Mouse (Mus musculus) heart, postnatal 0 days (tissue): ENCODE data around the gene Catsper3. TPM values are rescaled to one million over a fixed set of nuclear protein-coding genes. Genes with fewer than 3 reads are reported as not detected.

Experiments
- ATAC-seq: fragments of 200-750 bp; cut with Nextera tagmentation; 2 replicates; pipeline ENCODE4 v1.8.0; 2017; ENCODE audit warnings: low read depth, moderate number of reproducible peaks, moderate library complexity; ENCODE audit not compliant: insufficient read depth
- DNase-seq: peaks from one replicate; pipeline ENCODE4 v3.0.0-alpha.2; 2016; ENCODE audit warnings: low spot score
- H3K27ac ChIP-seq: fragments of 300-500 bp; sonication (generic); 2 replicates; pipeline ENCODE4 v1.5.1; 2014; ENCODE audit warnings: low read depth, mild to moderate bottlenecking
- H3K27me3 ChIP-seq: fragments of 300-500 bp; sonication (generic); 2 replicates; pipeline ENCODE4 v1.6.1; 2014; ENCODE audit warnings: low read length, mixed read lengths; ENCODE audit not compliant: control insufficient read depth, insufficient read depth
- H3K36me3 ChIP-seq: fragments of 300-500 bp; sonication (generic); replicated peaks from 2 replicates; pipeline ENCODE4 v1.6.1; 2014; ENCODE audit warnings: low read length, mixed read lengths; ENCODE audit not compliant: control insufficient read depth, insufficient read depth
- H3K4me1 ChIP-seq: fragments of 300-500 bp; sonication (generic); 2 replicates; pipeline ENCODE4 v1.6.1; 2014; ENCODE audit warnings: antibody characterized with exemption; ENCODE audit not compliant: control insufficient read depth, insufficient read depth
- H3K4me2 ChIP-seq: fragments of 300-500 bp; sonication (generic); 2 replicates; pipeline ENCODE4 v1.6.1; 2014; ENCODE audit warnings: low read depth, mild to moderate bottlenecking, low read length, moderate library complexity
- H3K4me3 ChIP-seq: fragments of 300-500 bp; sonication (generic); 2 replicates; pipeline ENCODE4 v1.5.1; 2014; ENCODE audit warnings: low read depth, low read length
- H3K9ac ChIP-seq: fragments of 300-500 bp; sonication (generic); replicated peaks from 2 replicates; pipeline ENCODE4 v1.6.1; 2014; ENCODE audit warnings: low read depth, low read length, mixed read lengths
- H3K9me3 ChIP-seq: fragments of 300-500 bp; sonication (generic); replicated peaks from 2 replicates; pipeline ENCODE4 v1.6.1; 2016; ENCODE audit warnings: low read length; ENCODE audit not compliant: control insufficient read depth
- CTCF ChIP-seq: IDR thresholded peaks from 2 replicates; pipeline ENCODE4 v1.5.1; 2016; ENCODE audit warnings: antibody characterized with exemption, control low read depth, low read depth
- EP300 ChIP-seq: IDR thresholded peaks from 2 replicates; pipeline ENCODE4 v1.6.1; 2016; ENCODE audit warnings: antibody characterized with exemption, low read depth
- WGBS: fragments of 180-500 bp; shearing (Covaris S2); extraction: QIAGEN DNeasy Blood & Tissue Kit; methylation state at CpG from one replicate; pipeline ENCODE4 v1.1.7; 2014; 5-methylcytosine and 5-hydroxymethylcytosine counted together
- polyA plus RNA-seq: library from polyadenylated mRNA; unstranded; fragments of >200 nt; fragmentation: Nextera tagmentation; extraction: Ambion mirVana; gene quantifications from 2 replicates; pipeline ENCODE4 v1.2.1, GENCODE M21; 2015
- total RNA-seq: library from RNA; depleted of rRNA; stranded (reverse); fragments of >200 nt; gene quantifications from 2 replicates; pipeline ENCODE4 v1.2.3, GENCODE M21; 2014; ENCODE audit warnings: low replicate concordance

The Catsper3 gene
- total and polyA plus RNA-seq, 2 experiments from 2014 or later, result 0.08 TPM; not detected in 1

- Histone ChIP-seq H3K9me3 (no peaks in the 10 kb centered on the region), H3K4me1 (peaks cover 4% of the 10 kb centered on the region; the same call in 1 of the 2 replicates), H3K27ac (no peak overlapping the region), H3K4me2 (peak overlapping the region; percentile 24; the same call in 1 of the 2 replicates), H3K36me3 (no peaks in the 10 kb centered on the region), H3K9ac (no peak overlapping the region), H3K4me3 (peak overlapping the region; percentile 11; the same call in 1 of the 2 replicates), H3K27me3 (peaks cover 96% of the 10 kb centered on the region)
- ATAC-seq, result no peak
- no peak for DNase-seq
- TF ChIP-seq EP300, result no peak
- no peak for TF ChIP-seq CTCF
- 6% methylated on average over 6 of the region's 6 CpGs for WGBS
Observed at GRCm38 (mm10) chr13:55827679-55828140, 43.3 kb downstream of the Catsper3 start.

GRCm38 (mm10) chr13:55828141-55829017, 44.0 kb downstream of the Catsper3 start:
- Histone ChIP-seq H3K4me2 (peak overlapping the region; percentile 24; the same call in 1 of the 2 replicates), H3K4me1 (peaks cover 4% of the 10 kb centered on the region; the same call in 1 of the 2 replicates), H3K27ac (no peak overlapping the region), H3K36me3 (no peaks in the 10 kb centered on the region), H3K9me3 (no peaks in the 10 kb centered on the region), H3K4me3 (peak overlapping the region; percentile 11; the same call in 1 of the 2 replicates), H3K27me3 (peaks cover 96% of the 10 kb centered on the region), H3K9ac (no peak overlapping the region)
- ATAC-seq, result no peak
- TF ChIP-seq EP300 (no peak), CTCF (no peak)
- no peak for DNase-seq
- WGBS, result 2% methylated on average over 49 of the region's 50 CpGs

GRCm38 (mm10) chr13:55829018-55829655, 44.8 kb downstream of the Catsper3 start:
- DNase-seq, result no peak
- Histone ChIP-seq H3K27ac (no peak overlapping the region), H3K9ac (no peak overlapping the region), H3K27me3 (peaks cover 96% of the 10 kb centered on the region), H3K4me1 (peaks cover 4% of the 10 kb centered on the region; the same call in 1 of the 2 replicates), H3K36me3 (no peaks in the 10 kb centered on the region), H3K4me2 (no peak overlapping the region), H3K4me3 (no peak overlapping the region; the same call in 1 of the 2 replicates), H3K9me3 (no peaks in the 10 kb centered on the region)
- no peak for TF ChIP-seq CTCF
- no peak for TF ChIP-seq EP300
- ATAC-seq, result no peak
- 9% methylated on average over 12 of the region's 12 CpGs for WGBS

- Histone ChIP-seq H3K9me3 (no peaks in the 10 kb centered on the region), H3K4me2 (peak overlapping the region; percentile 31), H3K36me3 (no peaks in the 10 kb centered on the region), H3K27ac (no peak overlapping the region), H3K4me1 (peaks cover 4% of the 10 kb centered on the region; the same call in 1 of the 2 replicates), H3K27me3 (peaks cover 96% of the 10 kb centered on the region), H3K4me3 (peak overlapping the region; percentile 30), H3K9ac (no peak overlapping the region)
- no peak for TF ChIP-seq CTCF
- TF ChIP-seq EP300, result no peak
- ATAC-seq (no peak), DNase-seq (no peak)
- 2% methylated on average over 48 of the region's 48 CpGs for WGBS
Observed at GRCm38 (mm10) chr13:55830081-55830832, 45.9 kb downstream of the Catsper3 start.
